16 mouse cellular contexts compared by ENCODE assay signal in the genomic region with DNA sequence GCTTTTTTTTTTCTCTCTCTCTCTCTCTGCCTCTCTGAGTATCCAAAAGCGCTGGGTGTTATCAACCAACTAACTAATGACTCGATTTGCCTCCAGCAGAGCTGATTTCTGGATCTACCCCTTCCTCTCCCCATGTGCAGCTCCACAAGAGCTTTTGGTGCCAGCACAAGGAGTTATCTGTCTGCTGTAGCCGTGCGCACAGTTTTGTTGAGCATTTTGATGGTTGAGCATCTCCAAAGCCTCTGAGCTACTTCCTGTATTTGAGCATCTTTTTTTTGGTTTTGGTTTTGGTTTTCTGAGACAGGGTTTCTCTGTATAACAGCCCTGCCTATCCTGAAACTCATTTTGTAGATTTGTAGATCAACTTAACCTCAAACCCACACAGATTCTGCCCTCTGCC.
DNase-seq lines count a peak whose midpoint lies in the region; ATAC-seq and TF ChIP-seq lines count a peak whose summit lies in the region.
"Had no signal": no experiment of that assay in that cellular context is flagged by ENCODE, and none has a peak within 500 bp of the region (broad histone marks: within the 10 kb centered on the region; RNA-seq: fewer than 3 reads in every experiment).

No protein-coding gene starts in this region.

- H3K27ac ChIP-seq in layer of hippocampus, adult 2 months: peak overlapping the region; percentile 84
- H3K27ac ChIP-seq in hindbrain, embryonic 12.5 days: no peak overlapping the region
- H3K27ac ChIP-seq: embryonic facial prominence, embryonic 13.5 days; forebrain, embryonic 10.5 days; hindbrain, embryonic 15.5 days; liver, embryonic 12.5 days; lung, embryonic 15.5 days had no signal

- DNase-seq in layer of hippocampus, adult 2 months (ENCODE audit: low spot score in 2 of 2): no peak
- no peak for DNase-seq in layer of hippocampus, postnatal 36 days
- peak; percentile 47 to 59 for DNase-seq in CD8-positive naive resting alpha-beta T cell, adult 2 months (ENCODE audit: low read depth in 2 of 2, low spot score in 2 of 2)
- peak; percentile 49 to 55 for DNase-seq in thymus, postnatal 36 days
- no peak for DNase-seq in Muller cell, postnatal 12 days (ENCODE audit: inconsistent ontology term)
- DNase-seq: heart, postnatal 14 days; kidney, adult 18-20 months; kidney, postnatal 25 days had no signal

- no peak overlapping the region for H3K4me2 ChIP-seq in hindbrain, embryonic 12.5 days (replicated peaks)
- H3K4me2 ChIP-seq: embryonic facial prominence, embryonic 13.5 days; hindbrain, embryonic 15.5 days; liver, embryonic 12.5 days; lung, embryonic 15.5 days had no signal

- H3K9ac ChIP-seq in hindbrain, embryonic 12.5 days: no peak overlapping the region
- H3K9ac ChIP-seq: embryonic facial prominence, embryonic 13.5 days; hindbrain, embryonic 15.5 days; liver, embryonic 12.5 days; lung, embryonic 15.5 days had no signal

- WGBS in hindbrain, embryonic 12.5 days: 87% methylated on average over 4 of the region's 4 CpGs

- H3K4me1 ChIP-seq in hindbrain, embryonic 12.5 days: no peaks in the 10 kb centered on the region; the same call in 1 of the 2 replicates
- H3K4me1 ChIP-seq: liver, embryonic 12.5 days; lung, embryonic 15.5 days; megakaryocyte, embryonic 14.5 days had no signal

- H3K36me3 ChIP-seq in hindbrain, embryonic 12.5 days: no peaks in the 10 kb centered on the region
- H3K36me3 ChIP-seq: embryonic facial prominence, embryonic 13.5 days; forebrain, embryonic 10.5 days; hindbrain, embryonic 15.5 days; liver, embryonic 12.5 days; lung, embryonic 15.5 days had no signal

- H3K4me3 ChIP-seq in layer of hippocampus, adult 2 months: no peak overlapping the region
- no peak overlapping the region for H3K4me3 ChIP-seq in hindbrain, embryonic 12.5 days
- H3K4me3 ChIP-seq: embryonic facial prominence, embryonic 13.5 days; forebrain, embryonic 10.5 days; hindbrain, embryonic 15.5 days; liver, embryonic 12.5 days; lung, embryonic 15.5 days; megakaryocyte, embryonic 14.5 days had no signal

- ATAC-seq in inflammation-experienced regulatory T-cells, adult 6 months: peak; percentile 82
- no peak for ATAC-seq in hindbrain, embryonic 12.5 days (ENCODE audit: low FRiP score)
- ATAC-seq: liver, embryonic 12.5 days had no signal

- no peak for TF ChIP-seq CTCF in layer of hippocampus, adult 2 months (conservative IDR thresholded peaks at IDR 0.05)

- no peaks in the 10 kb centered on the region for H3K27me3 ChIP-seq in hindbrain, embryonic 12.5 days
- H3K27me3 ChIP-seq: embryonic facial prominence, embryonic 13.5 days; hindbrain, embryonic 15.5 days; liver, embryonic 12.5 days; lung, embryonic 15.5 days; megakaryocyte, embryonic 14.5 days had no signal

- H3K9me3 ChIP-seq in hindbrain, embryonic 12.5 days (replicated peaks): no peaks in the 10 kb centered on the region
- H3K9me3 ChIP-seq: embryonic facial prominence, embryonic 13.5 days; forebrain, embryonic 10.5 days; hindbrain, embryonic 15.5 days; liver, embryonic 12.5 days; lung, embryonic 15.5 days; megakaryocyte, embryonic 14.5 days had no signal

Comparison
In these comparisons a context has a peak if more than half of its experiments do, and no peak if none do; other contexts are left out.
1. DNase-seq: peak in CD8-positive naive resting alpha-beta T cell, adult 2 months (2 of 2) and thymus, postnatal 36 days (2 of 2); none in layer of hippocampus, adult 2 months (0 of 2), layer of hippocampus, postnatal 36 days (0 of 2) and Muller cell, postnatal 12 days (single experiment).